Mouse (Mus musculus): ENCODE measurements around the gene Hgd. TPM values are rescaled to one million over a fixed set of nuclear protein-coding genes. Genes with fewer than 3 reads are reported as not detected.

The Hgd gene
- polyA plus RNA-seq, 1 experiment, result 0.02 TPM

DNA sequence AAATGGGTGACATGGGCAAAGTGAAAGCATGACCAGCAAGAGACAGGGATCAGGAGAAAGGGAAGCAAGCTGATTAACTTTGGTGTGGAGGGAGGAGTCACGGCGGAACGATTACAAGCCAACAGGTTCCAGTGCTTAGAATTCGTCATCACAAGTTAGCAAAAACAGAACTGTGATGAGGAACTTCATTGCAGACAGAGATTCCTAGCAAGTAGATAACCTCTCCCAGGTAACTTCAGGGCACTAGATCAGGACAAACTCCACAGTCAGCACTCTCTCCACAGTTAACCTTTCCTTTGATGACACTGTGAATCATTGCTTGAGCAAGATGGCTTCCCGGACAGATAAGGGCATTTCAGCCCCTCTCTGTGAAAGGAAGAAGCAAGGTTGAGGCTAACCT is 17.5 kb downstream of the Hgd start:
- no peak overlapping the region for H3K4me3 ChIP-seq
- no peak overlapping the region for H3K4me2 ChIP-seq (ENCODE audit: low read depth)
- H3ac ChIP-seq (ENCODE audit: control insufficient read depth, insufficient read length), result no peak overlapping the region
- no peak for TF ChIP-seq MYOD1 (IDR thresholded peaks at IDR 0.05; ENCODE audit: control insufficient read depth in 1 of 3, insufficient read length in 2 of 3, low read depth in 2 of 3)
- TF ChIP-seq TCF12 (IDR thresholded peaks at IDR 0.05; ENCODE audit: insufficient read depth, poor library complexity, severe bottlenecking), result no peak
- no peak for TF ChIP-seq POLR2A (IDR thresholded peaks at IDR 0.05; ENCODE audit: insufficient read length, low read depth)
- no peak for TF ChIP-seq CEBPB (IDR thresholded peaks at IDR 0.05; ENCODE audit: insufficient read depth, poor library complexity, severe bottlenecking)
- no peak for TF ChIP-seq POLR2AphosphoS2 (IDR thresholded peaks at IDR 0.05; ENCODE audit: insufficient read length, low read depth)
- TF ChIP-seq TCF3 (IDR thresholded peaks at IDR 0.05; ENCODE audit: insufficient read length, low read depth), result no peak
- TF ChIP-seq MAX (IDR thresholded peaks at IDR 0.05; ENCODE audit: low read depth), result no peak
- no peak for TF ChIP-seq E2F4 (IDR thresholded peaks at IDR 0.05; ENCODE audit: insufficient read depth)
- TF ChIP-seq USF1 (IDR thresholded peaks at IDR 0.05; ENCODE audit: low read depth), result no peak
- TF ChIP-seq SRF (IDR thresholded peaks at IDR 0.05; ENCODE audit: control insufficient read depth, insufficient read length, low read depth), result no peak
- no peak for TF ChIP-seq MYOG (IDR thresholded peaks at IDR 0.05; ENCODE audit: control insufficient read depth in 1 of 3, insufficient read depth in 1 of 3, insufficient read length in 2 of 3, low read depth in 2 of 3)
- TF ChIP-seq REST (IDR thresholded peaks at IDR 0.05; ENCODE audit: insufficient read depth, insufficient read length), result no peak
- H3K27me3 ChIP-seq (ENCODE audit: control insufficient read depth, insufficient read depth, insufficient read length), result no peaks in the 10 kb centered on the region
- no peaks in the 10 kb centered on the region for H3K79me2 ChIP-seq (ENCODE audit: control insufficient read depth, insufficient read depth)
- no peaks in the 10 kb centered on the region for H3K36me3 ChIP-seq (ENCODE audit: control insufficient read depth, insufficient read depth)

- H3K79me2 ChIP-seq (ENCODE audit: control insufficient read depth, insufficient read depth), result no peaks in the 10 kb centered on the region
- no peak overlapping the region for H3ac ChIP-seq (ENCODE audit: control insufficient read depth, insufficient read length)
- no peaks in the 10 kb centered on the region for H3K27me3 ChIP-seq (ENCODE audit: control insufficient read depth, insufficient read depth, insufficient read length)
- H3K36me3 ChIP-seq (ENCODE audit: control insufficient read depth, insufficient read depth), result no peaks in the 10 kb centered on the region
- no peak overlapping the region for H3K4me3 ChIP-seq
- H3K4me2 ChIP-seq (ENCODE audit: low read depth), result no peak overlapping the region
- no peak for TF ChIP-seq MYOG (IDR thresholded peaks at IDR 0.05; ENCODE audit: control insufficient read depth in 1 of 3, insufficient read depth in 1 of 3, insufficient read length in 2 of 3, low read depth in 2 of 3)
- no peak for TF ChIP-seq TCF3 (IDR thresholded peaks at IDR 0.05; ENCODE audit: insufficient read length, low read depth)
- TF ChIP-seq MYOD1 (IDR thresholded peaks at IDR 0.05; ENCODE audit: control insufficient read depth in 1 of 3, insufficient read length in 2 of 3, low read depth in 2 of 3), result no peak
- no peak for TF ChIP-seq USF1 (IDR thresholded peaks at IDR 0.05; ENCODE audit: low read depth)
These were observed 18.5 kb downstream of the Hgd start for GRCm38 (mm10) chr16:37598463-37598862.

- Histone ChIP-seq H3K79me2 (ENCODE audit: control insufficient read depth, insufficient read depth) (no peaks in the 10 kb centered on the region), H3K4me2 (ENCODE audit: low read depth) (no peak overlapping the region), H3K4me3 (no peak overlapping the region), H3K27me3 (ENCODE audit: control insufficient read depth, insufficient read depth, insufficient read length) (no peaks in the 10 kb centered on the region), H3ac (ENCODE audit: control insufficient read depth, insufficient read length) (no peak overlapping the region), H3K36me3 (ENCODE audit: control insufficient read depth, insufficient read depth) (no peaks in the 10 kb centered on the region)
- no peak for TF ChIP-seq SRF (IDR thresholded peaks at IDR 0.05; ENCODE audit: control insufficient read depth, insufficient read length, low read depth)
- TF ChIP-seq MAX (IDR thresholded peaks at IDR 0.05; ENCODE audit: low read depth), result no peak
- no peak for TF ChIP-seq POLR2A (IDR thresholded peaks at IDR 0.05; ENCODE audit: insufficient read length, low read depth)
These were observed 19.4 kb downstream of the Hgd start for GRCm38 (mm10) chr16:37599326-37599725.

DNA sequence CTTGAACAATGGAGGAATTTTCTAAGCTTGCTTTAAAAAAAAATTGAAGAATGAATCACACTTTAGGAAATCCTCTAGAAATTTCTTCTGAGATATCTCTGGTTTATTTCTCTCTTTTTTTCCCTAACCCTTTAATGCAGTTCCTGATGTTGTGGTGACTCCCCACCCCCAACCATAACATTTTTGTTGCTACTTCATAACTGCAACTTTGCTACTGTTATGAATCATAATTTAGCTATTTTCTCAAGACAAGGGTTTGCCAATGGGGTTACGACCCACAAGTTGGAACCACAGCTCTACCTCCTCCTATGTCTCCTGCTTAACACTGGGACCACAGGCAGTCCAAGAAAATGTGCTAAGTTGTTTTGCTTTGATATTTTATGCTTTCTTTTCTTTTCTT is 23.5 kb downstream of the Hgd start:
- Histone ChIP-seq H3K4me3 (no peak overlapping the region), H3K79me2 (ENCODE audit: control insufficient read depth, insufficient read depth) (no peaks in the 10 kb centered on the region), H3ac (ENCODE audit: control insufficient read depth, insufficient read length) (no peak overlapping the region), H3K36me3 (ENCODE audit: control insufficient read depth, insufficient read depth) (no peaks in the 10 kb centered on the region), H3K4me2 (ENCODE audit: low read depth) (peak overlapping the region; percentile 41), H3K27me3 (ENCODE audit: control insufficient read depth, insufficient read depth, insufficient read length) (no peaks in the 10 kb centered on the region)
- no peak for TF ChIP-seq MAX (IDR thresholded peaks at IDR 0.05; ENCODE audit: low read depth)
- TF ChIP-seq CEBPB (IDR thresholded peaks at IDR 0.05; ENCODE audit: insufficient read depth, poor library complexity, severe bottlenecking), result no peak
- no peak for TF ChIP-seq MYOG (IDR thresholded peaks at IDR 0.05; ENCODE audit: control insufficient read depth in 1 of 3, insufficient read depth in 1 of 3, insufficient read length in 2 of 3, low read depth in 2 of 3)
- no peak for TF ChIP-seq POLR2A (IDR thresholded peaks at IDR 0.05; ENCODE audit: insufficient read length, low read depth)

DNA sequence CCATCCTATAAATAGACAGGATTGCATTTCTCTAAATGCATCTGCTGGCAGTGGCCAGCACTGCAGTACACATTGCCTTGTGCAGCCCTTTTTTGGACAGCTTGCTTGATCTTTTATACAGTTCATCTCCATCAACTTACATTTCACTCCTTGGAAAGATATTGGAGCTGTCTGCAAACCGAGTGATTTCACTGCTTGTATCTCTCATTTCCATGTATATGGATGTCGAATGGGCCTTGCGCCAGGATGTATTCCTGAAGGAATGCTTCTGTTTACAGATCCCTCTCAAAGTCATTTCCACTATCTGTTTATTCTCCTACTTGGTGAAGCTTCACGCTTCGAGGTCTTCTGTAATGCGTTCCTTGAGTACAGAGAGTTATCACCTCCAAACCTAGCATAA is 24.3 kb downstream of the Hgd start:
- no peak overlapping the region for H3ac ChIP-seq (ENCODE audit: control insufficient read depth, insufficient read length)
- no peak overlapping the region for H3K4me3 ChIP-seq
- no peaks in the 10 kb centered on the region for H3K27me3 ChIP-seq (ENCODE audit: control insufficient read depth, insufficient read depth, insufficient read length)
- no peaks in the 10 kb centered on the region for H3K36me3 ChIP-seq (ENCODE audit: control insufficient read depth, insufficient read depth)
- H3K79me2 ChIP-seq (ENCODE audit: control insufficient read depth, insufficient read depth), result no peaks in the 10 kb centered on the region
- no peak overlapping the region for H3K4me2 ChIP-seq (ENCODE audit: low read depth)
- TF ChIP-seq USF1 (IDR thresholded peaks at IDR 0.05; ENCODE audit: low read depth) (no peak), E2F4 (IDR thresholded peaks at IDR 0.05; ENCODE audit: insufficient read depth) (no peak), MYOD1 (IDR thresholded peaks at IDR 0.05; ENCODE audit: control insufficient read depth in 1 of 3, insufficient read length in 2 of 3, low read depth in 2 of 3) (no peak), SRF (IDR thresholded peaks at IDR 0.05; ENCODE audit: control insufficient read depth, insufficient read length, low read depth) (no peak), TCF12 (IDR thresholded peaks at IDR 0.05; ENCODE audit: insufficient read depth, poor library complexity, severe bottlenecking) (no peak), POLR2AphosphoS2 (IDR thresholded peaks at IDR 0.05; ENCODE audit: insufficient read length, low read depth) (no peak), TCF3 (IDR thresholded peaks at IDR 0.05; ENCODE audit: insufficient read length, low read depth) (no peak)

- TF ChIP-seq CEBPB (IDR thresholded peaks at IDR 0.05; ENCODE audit: insufficient read depth, poor library complexity, severe bottlenecking) (no peak), POLR2AphosphoS2 (IDR thresholded peaks at IDR 0.05; ENCODE audit: insufficient read length, low read depth) (no peak), MAX (IDR thresholded peaks at IDR 0.05; ENCODE audit: low read depth) (no peak), USF1 (IDR thresholded peaks at IDR 0.05; ENCODE audit: low read depth) (no peak), TCF12 (IDR thresholded peaks at IDR 0.05; ENCODE audit: insufficient read depth, poor library complexity, severe bottlenecking) (no peak), TCF3 (IDR thresholded peaks at IDR 0.05; ENCODE audit: insufficient read length, low read depth) (no peak), E2F4 (IDR thresholded peaks at IDR 0.05; ENCODE audit: insufficient read depth) (no peak), MYOG (IDR thresholded peaks at IDR 0.05; ENCODE audit: control insufficient read depth in 1 of 3, insufficient read depth in 1 of 3, insufficient read length in 2 of 3, low read depth in 2 of 3) (no peak), MYOD1 (IDR thresholded peaks at IDR 0.05; ENCODE audit: control insufficient read depth in 1 of 3, insufficient read length in 2 of 3, low read depth in 2 of 3) (no peak), REST (IDR thresholded peaks at IDR 0.05; ENCODE audit: insufficient read depth, insufficient read length) (no peak), POLR2A (IDR thresholded peaks at IDR 0.05; ENCODE audit: insufficient read length, low read depth) (no peak), SRF (IDR thresholded peaks at IDR 0.05; ENCODE audit: control insufficient read depth, insufficient read length, low read depth) (no peak)
- H3ac ChIP-seq (ENCODE audit: control insufficient read depth, insufficient read length), result no peak overlapping the region
- no peak overlapping the region for H3K4me3 ChIP-seq
- H3K27me3 ChIP-seq (ENCODE audit: control insufficient read depth, insufficient read depth, insufficient read length), result no peaks in the 10 kb centered on the region
- no peaks in the 10 kb centered on the region for H3K79me2 ChIP-seq (ENCODE audit: control insufficient read depth, insufficient read depth)
- H3K36me3 ChIP-seq (ENCODE audit: control insufficient read depth, insufficient read depth), result no peaks in the 10 kb centered on the region
- no peak overlapping the region for H3K4me2 ChIP-seq (ENCODE audit: low read depth)
These were observed 30.4 kb downstream of the Hgd start for GRCm38 (mm10) chr16:37610333-37610732.

All from myocyte (in vitro differentiated cells).